Mouse (Mus musculus) macrophage (primary cell): ENCODE results near the gene Sec14l1. TPM values are rescaled to one million over a fixed set of nuclear protein-coding genes. Genes with fewer than 3 reads are reported as not detected.
A peak's percentile ranks its signal among the peaks of the same experiment; 100 is the strongest.

Source experiments
- H3K27ac ChIP-seq: fragments of 350-480 bp; formaldehyde crosslinking; 2 replicates; pipeline ENCODE4 v1.9.0; 2021
- H3K36me3 ChIP-seq: fragments of 350-480 bp; formaldehyde crosslinking; 2 replicates; pipeline ENCODE4 v1.9.0; 2021; ENCODE audit errors: inconsistent target
- H3K4me3 ChIP-seq: fragments of 350-480 bp; formaldehyde crosslinking; 2 replicates; pipeline ENCODE4 v1.9.0; 2021; ENCODE audit errors: inconsistent target
- H3K79me2 ChIP-seq: fragments of 350-480 bp; formaldehyde crosslinking; 2 replicates; pipeline ENCODE4 v1.9.0; 2021; ENCODE audit errors: inconsistent target
- WGBS: methylation state at CpG from one replicate; pipeline ENCODE4 v1.1.7; 2026; ENCODE audit warnings: inconsistent platforms; ENCODE audit not compliant: missing documents; 5-methylcytosine and 5-hydroxymethylcytosine counted together
- polyA plus RNA-seq: library from polyadenylated mRNA; stranded (reverse); fragments of 250-400 nt; gene quantifications from 3 replicates; pipeline ENCODE4 v1.2.4, GENCODE M21; 2018; ENCODE audit warnings: inconsistent platforms

Sec14l1 gene
- polyA plus RNA-seq, 1 experiment from 2014 or later: 81.5 TPM

- no peaks in the 10 kb centered on the region for H3K79me2 ChIP-seq
- WGBS: 89% methylated on average over 9 of the region's 9 CpGs
- H3K36me3 ChIP-seq: no peaks in the 10 kb centered on the region
- H3K27ac ChIP-seq: no peak overlapping the region
- H3K4me3 ChIP-seq: no peak overlapping the region
These were observed 17.9 kb upstream of the Sec14l1 start for GRCm38 (mm10) chr11:117097021-117097420.

DNA sequence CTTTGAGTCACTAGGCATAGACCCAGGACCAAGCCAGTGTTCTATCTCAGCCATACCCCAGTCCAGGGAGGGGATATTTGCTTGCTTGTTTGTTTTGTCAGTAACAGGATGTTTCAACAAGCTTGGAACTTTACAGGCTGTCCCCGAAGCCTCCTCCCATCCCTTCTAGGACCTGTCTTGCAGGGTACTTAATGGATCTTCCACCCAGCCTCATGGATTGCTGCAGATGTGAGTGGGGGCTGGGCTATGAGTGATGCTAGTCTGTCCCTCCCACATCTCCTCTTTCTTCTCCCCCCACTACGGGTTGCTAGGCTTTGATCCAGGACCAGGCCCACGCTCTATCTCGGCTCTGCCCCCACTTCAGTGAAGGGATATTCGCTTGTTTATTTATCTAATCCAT is 16.8 kb upstream of the Sec14l1 start:
- no peaks in the 10 kb centered on the region for H3K79me2 ChIP-seq
- H3K36me3 ChIP-seq: no peaks in the 10 kb centered on the region
- no peak overlapping the region for H3K4me3 ChIP-seq
- WGBS: 93% methylated on average over 5 of the region's 5 CpGs
- no peak overlapping the region for H3K27ac ChIP-seq

DNA sequence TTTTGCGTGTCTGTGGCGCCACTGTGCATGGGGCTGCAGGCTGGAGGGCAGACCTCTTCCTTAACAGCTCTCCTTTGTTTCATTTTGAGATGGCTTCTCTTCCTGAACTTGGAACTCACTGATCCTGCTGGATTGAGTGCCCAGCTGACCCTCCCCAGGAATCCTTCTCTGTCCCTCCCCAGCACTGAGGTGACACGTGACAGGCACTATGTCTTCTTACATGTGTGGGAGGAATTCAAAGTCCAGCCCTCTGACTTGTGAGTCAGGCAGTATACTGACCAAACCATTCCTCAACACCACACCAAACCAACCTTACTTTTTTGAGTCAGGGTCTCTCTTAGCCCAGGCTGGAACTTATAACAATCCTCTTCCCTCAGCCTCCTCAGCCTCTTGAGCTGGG is 16.2 kb upstream of the Sec14l1 start:
- Histone ChIP-seq H3K4me3 (no peak overlapping the region), H3K36me3 (no peaks in the 10 kb centered on the region), H3K27ac (no peak overlapping the region), H3K79me2 (no peaks in the 10 kb centered on the region)
- WGBS: 68% methylated on average over 3 of the region's 3 CpGs

- Histone ChIP-seq H3K27ac (no peak overlapping the region), H3K4me3 (no peak overlapping the region), H3K79me2 (no peaks in the 10 kb centered on the region), H3K36me3 (no peaks in the 10 kb centered on the region)
- WGBS: 78% methylated on average over 1 of the region's 2 CpGs
These were observed 15.6 kb upstream of the Sec14l1 start for GRCm38 (mm10) chr11:117099372-117099771.

DNA sequence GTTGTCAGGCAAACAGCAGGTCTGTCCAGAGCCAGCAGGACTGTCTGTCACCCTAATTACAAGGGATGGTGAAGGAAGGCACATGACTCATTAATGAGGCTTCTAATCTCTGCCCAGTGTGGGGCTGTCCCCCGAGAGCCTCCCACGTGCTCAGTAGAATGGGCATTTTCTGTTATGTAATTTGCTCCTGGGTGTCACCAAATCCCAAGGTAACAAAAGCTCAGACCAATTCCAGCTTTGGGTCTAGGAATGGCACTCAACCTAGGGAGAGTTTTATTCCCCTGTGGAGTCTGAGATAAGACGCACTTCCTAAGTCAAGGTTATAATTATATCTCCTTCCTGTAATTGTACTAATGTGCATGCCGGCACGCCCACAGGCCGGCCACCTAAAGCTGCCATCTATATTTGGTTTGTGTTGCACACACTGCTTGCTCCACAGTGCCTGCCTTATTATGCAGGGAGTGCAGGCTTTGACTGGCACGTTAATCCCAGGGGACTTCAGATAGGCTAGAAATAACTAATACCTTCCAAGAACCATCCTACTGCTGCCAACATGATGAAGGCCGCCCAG is 13.5 kb upstream of the Sec14l1 start:
- H3K36me3 ChIP-seq: no peaks in the 10 kb centered on the region
- WGBS: 74% methylated on average over 8 of the region's 8 CpGs
- H3K79me2 ChIP-seq: no peaks in the 10 kb centered on the region
- no peak overlapping the region for H3K4me3 ChIP-seq
- no peak overlapping the region for H3K27ac ChIP-seq

DNA sequence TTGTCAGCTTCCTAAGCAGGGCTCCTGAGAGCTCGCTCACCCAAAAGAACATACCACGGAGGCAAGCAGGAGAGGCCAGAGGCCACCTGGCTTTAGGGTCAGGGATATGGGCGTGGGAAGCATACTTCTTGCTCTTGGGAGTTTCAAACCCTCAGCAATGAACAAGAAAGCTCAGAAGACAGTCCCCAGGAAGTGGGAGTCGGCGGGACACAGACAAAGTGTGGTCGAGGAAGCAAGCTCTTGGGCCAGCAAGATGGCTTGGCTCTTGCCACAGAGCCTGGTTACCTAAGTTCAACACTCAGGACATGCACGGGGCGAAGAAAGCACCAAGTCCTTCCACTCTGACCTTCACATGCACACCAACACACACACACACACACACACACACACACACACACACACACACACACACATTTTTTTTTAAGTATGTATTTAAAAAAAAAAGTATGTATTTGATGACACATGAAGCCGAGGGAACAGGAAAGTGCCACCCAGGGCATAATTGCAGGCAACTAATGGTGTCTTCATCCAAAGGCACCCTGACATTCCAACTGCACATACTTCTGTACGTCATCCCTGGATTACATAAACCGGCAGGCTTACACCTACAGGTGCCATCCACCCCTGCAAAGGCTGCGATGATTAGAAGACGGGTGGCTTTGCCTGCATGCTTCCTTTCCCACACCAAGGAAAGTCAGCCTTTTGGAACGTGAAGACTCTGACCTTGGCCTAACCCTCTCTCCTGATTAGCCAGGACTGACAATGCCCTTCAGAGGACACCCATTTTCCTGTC is 12.8 kb upstream of the Sec14l1 start:
- no peaks in the 10 kb centered on the region for H3K36me3 ChIP-seq
- no peak overlapping the region for H3K4me3 ChIP-seq
- H3K27ac ChIP-seq: no peak overlapping the region
- WGBS: 83% methylated on average over 13 of the region's 14 CpGs
- no peaks in the 10 kb centered on the region for H3K79me2 ChIP-seq

DNA sequence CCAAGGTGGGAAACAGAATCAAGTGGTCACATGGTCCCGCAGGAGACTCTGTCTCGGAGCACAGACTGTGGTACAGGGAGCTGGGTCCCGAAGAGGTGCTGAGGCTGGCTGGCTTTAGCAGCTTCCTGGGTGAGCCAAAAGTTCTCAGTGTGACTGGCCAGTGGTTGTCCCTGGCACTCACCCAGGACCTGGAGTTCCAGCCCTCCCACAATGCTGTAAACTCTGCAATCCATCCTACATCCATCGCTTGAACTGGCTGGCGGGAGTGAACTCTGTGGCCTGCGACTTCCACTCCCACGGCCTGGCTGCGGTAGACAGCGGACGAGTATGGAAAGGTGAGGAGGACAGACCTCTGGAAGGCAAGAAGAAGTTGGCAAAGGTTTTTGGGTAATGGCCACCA is 11.4 kb upstream of the Sec14l1 start:
- Histone ChIP-seq H3K4me3 (no peak overlapping the region), H3K27ac (no peak overlapping the region), H3K79me2 (no peaks in the 10 kb centered on the region), H3K36me3 (no peaks in the 10 kb centered on the region)
- WGBS: 93% methylated on average over 10 of the region's 10 CpGs

DNA sequence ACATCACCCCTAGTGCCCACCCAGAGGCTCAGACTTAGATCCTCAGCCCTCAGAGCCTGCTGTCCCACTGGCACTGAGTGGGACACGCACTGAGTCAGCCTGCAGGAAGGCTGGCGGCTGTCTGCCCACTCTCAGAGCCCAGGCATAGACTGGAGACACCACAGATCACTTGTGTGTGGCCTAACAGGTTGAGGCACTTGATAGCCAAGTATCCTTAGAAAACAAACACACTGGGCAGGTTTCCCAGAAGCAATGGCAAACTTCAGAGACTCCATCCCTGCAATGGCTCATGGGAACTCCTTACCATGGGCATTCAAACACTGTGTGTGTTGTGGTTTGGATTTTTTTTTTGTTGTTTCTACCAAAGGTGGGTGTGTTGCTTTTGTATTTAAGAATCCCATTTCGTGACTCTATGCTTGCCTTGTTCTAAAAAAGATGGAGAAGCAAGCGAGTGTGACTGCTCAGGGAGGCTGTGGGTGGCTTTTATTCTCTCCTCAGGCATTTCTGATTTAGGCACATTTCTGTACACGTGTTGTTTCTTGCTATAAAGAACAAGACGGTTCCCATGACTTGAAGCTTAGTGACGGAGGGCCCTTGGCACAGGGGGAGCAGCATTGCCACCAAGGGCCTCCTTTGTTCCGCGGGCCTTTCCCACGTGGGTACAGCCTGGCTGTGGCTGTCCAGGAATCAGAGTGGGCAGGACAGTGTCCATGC is 10.8 kb upstream of the Sec14l1 start:
- WGBS: 98% methylated on average over 10 of the region's 10 CpGs
- no peaks in the 10 kb centered on the region for H3K36me3 ChIP-seq
- H3K4me3 ChIP-seq: no peak overlapping the region
- H3K79me2 ChIP-seq: no peaks in the 10 kb centered on the region
- no peak overlapping the region for H3K27ac ChIP-seq

- WGBS: 90% methylated on average over 3 of the region's 3 CpGs
- Histone ChIP-seq H3K27ac (no peak overlapping the region), H3K36me3 (no peaks in the 10 kb centered on the region), H3K4me3 (no peak overlapping the region), H3K79me2 (no peaks in the 10 kb centered on the region)
These were observed 9.7 kb upstream of the Sec14l1 start for GRCm38 (mm10) chr11:117105315-117105714.

DNA sequence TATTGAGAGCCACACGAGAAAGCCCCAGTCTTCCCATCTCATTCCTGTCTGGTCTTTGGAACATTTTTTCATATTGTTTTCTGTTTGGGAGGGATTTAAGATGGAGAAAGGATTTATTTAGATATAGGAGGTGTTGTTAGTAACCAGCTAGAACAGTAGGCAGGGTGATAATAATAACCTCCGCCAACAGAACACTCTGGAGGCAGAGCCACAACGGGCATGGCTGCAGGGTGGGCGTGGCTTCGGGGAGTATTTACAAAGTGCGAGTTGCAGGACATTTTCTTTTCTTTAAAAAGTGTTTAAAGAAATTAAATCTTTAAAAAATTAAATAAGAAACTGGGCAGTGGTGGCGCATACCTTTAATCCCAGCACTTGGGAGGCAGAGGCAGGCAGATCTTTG is 9.1 kb upstream of the Sec14l1 start:
- WGBS: 100% methylated on average over 4 of the region's 7 CpGs
- Histone ChIP-seq H3K27ac (no peak overlapping the region), H3K36me3 (no peaks in the 10 kb centered on the region), H3K79me2 (no peaks in the 10 kb centered on the region), H3K4me3 (no peak overlapping the region)

GRCm38 (mm10) chr11:117106633-117107334 is 8.2 kb upstream of the Sec14l1 start:
- 85% methylated on average over 11 of the region's 13 CpGs for WGBS

DNA sequence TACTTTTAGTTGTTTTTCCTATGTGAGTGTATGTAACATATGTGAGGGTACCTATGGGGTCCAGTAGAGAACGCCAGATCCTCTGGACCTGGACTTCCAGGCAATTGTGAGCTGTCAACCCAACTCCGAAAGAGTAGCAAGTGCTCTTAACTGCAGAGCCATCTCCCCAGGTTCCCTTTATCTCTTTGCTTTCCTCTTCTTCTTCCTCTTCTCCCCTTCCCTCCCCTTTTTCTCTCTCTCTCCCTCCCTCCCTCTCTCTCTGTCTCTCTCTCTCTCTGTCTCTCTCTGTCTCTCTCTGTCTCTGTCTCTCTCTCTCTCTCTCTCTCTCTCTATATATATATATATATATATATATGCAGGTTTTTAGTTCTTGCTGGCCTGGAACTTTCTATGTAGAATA is 7.1 kb upstream of the Sec14l1 start:
- H3K4me3 ChIP-seq: no peak overlapping the region
- peaks cover 1% of the 10 kb centered on the region; the same call in 1 of the 2 replicates for H3K79me2 ChIP-seq
- WGBS: 84% methylated on average over 2 of the region's 2 CpGs
- no peak overlapping the region for H3K27ac ChIP-seq
- no peaks in the 10 kb centered on the region for H3K36me3 ChIP-seq

More at GRCm38 (mm10) chr11:117106633-117107334, 8.2 kb upstream of the Sec14l1 start:
- no peak overlapping the region for H3K4me3 ChIP-seq
- no peaks in the 10 kb centered on the region for H3K36me3 ChIP-seq
- no peaks in the 10 kb centered on the region for H3K79me2 ChIP-seq
- H3K27ac ChIP-seq: no peak overlapping the region

DNA sequence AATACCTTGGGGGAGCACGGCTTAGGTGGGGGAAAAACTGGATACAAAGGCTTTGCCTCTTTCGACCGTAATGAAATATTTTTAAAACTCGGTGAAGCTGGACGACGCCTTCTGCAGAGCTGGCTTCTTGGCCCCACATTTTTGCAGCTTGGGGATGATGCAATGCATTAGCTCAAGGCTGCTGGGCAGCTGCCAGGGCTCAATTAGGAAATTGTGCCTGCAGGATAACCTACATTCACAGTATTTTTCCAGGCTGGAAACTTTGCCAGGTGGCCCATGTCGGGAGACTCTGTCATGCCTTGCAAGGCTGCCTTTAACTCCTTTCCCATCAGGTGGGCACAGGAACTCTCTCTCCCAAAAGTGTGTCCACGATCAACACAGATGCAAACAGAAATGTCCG is 6.4 kb upstream of the Sec14l1 start:
- 37% methylated on average over 9 of the region's 9 CpGs for WGBS

GRCm38 (mm10) chr11:117109179-117109954 is 5.6 kb upstream of the Sec14l1 start:
- no peaks in the 10 kb centered on the region for H3K36me3 ChIP-seq
- peaks cover 16% of the 10 kb centered on the region; the same call in 1 of the 2 replicates for H3K79me2 ChIP-seq
- peak overlapping the region; percentile 91 for H3K27ac ChIP-seq
- WGBS: 27% methylated on average over 12 of the region's 12 CpGs
- H3K4me3 ChIP-seq: no peak overlapping the region

More for the DNA sequence above, 6.4 kb upstream of the Sec14l1 start:
- Histone ChIP-seq H3K36me3 (no peaks in the 10 kb centered on the region), H3K79me2 (peaks cover 9% of the 10 kb centered on the region; the same call in 1 of the 2 replicates), H3K27ac (peak overlapping the region; percentile 91), H3K4me3 (no peak overlapping the region)
